Mouse (Mus musculus): ENCODE data around the gene Nup188.

Gene Nup188

DNA sequence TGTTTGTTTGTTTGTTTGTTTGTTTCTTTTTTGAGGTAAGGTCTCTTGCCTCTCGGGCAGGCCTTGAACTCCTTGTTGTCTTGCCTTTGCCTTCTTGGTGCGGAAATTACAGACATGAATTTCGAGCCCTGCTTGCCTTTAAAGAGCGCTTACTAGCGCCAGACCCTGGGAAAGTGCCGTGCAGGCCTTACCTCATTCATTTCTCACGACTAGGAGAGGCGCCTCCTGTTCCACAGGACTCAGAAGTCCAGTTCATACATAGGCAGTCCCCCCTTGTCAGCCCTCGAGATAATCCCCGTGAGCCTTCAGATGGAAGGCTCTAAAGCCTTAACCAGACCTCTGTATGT lies 803 bp downstream of the Nup188 start:
- DNase-seq: peak; percentile 38

DNA sequence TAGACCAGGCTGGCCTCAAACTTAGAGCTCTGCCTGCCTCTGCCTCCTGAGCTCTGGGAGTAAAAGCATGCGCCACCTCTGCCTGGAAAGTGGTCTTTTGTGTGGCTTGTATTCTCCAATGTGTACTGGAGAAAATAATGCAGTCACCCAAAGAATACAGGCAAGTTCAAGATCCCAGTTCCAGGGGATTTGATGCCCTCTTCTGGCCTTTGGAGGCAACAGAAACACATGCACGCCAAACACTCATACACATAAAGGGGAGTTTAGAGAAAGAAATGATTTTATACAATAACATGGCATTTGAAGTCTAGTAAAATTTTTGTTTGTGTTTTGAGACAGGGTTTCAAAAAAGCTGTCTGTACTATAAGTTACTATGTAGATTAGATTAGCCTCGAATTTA lies 13.3 kb downstream of the Nup188 start:
- no peak for DNase-seq

DNA sequence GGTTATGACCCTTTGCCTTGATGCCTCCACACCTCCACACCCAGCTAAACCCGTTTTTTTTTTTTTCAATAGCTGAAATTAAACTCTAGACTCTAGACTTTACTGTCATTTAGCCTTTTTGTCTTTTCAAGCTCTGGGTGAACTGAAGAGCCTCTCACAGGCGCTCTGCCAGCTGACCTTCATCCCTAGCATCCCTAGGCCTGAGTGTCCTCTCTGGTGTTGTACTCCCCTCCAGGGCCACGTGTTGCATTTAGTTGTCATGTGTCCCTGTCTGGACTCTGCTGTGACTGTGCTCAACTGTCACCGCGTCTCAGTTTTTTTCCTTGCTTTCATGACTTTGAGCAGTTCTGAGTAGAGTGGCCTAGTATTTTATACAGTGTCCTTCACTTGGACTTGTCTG lies 13.8 kb downstream of the Nup188 start:
- no peak for DNase-seq

DNA sequence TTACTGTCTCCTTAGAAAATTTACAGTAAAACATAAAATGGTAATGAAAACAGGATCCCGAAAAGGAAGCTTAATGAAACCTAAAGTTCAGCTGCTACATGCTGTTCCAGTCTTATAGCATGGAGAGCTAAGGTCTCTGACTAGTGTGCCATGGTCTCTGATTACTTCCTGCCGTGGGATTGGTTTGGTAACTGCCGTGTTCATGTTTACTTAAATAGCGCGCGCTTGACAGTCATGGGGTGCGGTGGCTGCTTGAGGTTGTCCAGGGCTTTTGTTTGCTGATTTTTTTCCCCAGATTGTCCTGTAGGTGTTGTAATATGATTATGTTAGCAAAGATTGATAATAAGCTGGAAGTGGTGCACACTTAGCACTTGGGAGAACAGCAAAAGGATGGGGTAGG lies 19.9 kb downstream of the Nup188 start:
- no peak for DNase-seq

DNA sequence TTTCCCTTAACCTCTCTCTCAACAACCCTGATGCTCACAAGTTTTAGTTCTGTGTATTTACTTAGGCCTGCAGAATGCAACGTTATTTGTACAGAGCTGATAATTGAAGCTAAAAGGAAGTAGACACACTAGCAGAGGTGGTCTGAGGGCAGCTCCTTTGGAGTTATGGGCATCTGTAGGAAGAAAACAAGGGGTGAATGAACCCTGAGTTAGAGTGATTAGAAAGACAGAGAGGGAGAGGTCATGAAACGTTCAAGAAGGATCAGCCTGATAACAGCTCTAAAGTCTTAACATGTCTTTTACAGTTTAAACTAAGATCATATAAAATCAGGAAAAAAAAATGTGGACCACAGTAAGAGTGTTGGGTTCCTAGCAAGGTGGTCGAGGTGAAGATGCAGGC lies 23.2 kb downstream of the Nup188 start:
- DNase-seq: no peak

DNA sequence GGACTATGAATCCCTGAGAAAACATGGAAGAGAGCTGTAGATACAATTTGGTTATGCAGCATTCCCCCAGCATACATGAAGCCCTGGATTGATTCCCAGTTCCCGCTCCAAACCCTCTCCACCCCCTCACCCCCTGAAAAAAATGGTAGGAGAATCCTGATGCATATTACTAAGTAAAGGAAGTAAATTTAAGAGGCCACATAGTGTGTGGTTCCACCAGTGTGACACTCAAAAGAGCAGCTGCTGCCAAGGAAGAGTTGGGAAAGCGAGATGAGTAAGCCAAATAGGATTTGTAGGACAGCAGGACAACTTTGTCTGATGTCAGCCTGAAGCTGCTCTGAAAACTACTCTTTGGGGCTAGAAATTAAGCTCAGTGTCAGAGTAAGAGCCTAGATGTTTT lies 25.3 kb downstream of the Nup188 start:
- DNase-seq: no peak

DNA sequence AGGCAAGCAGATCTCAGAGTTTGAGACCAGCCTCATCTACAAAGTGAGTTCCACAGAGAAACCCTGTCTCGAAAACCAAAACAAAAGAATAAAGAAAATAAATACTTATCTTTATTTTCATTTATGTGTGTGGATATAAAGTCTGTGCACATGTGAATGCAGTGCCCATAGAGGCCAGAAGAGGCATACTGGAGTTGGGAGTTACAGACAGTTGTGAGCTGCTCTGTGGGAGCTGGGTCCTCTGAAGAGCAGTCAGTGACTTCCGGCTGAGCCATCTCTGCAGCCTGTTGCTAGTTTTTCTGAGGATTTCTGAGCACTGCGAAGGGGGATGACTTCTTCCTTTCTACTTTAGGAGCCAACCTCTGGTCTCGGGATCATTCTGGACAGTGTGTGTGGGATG lies 29.9 kb downstream of the Nup188 start:
- DNase-seq: no peak

DNA sequence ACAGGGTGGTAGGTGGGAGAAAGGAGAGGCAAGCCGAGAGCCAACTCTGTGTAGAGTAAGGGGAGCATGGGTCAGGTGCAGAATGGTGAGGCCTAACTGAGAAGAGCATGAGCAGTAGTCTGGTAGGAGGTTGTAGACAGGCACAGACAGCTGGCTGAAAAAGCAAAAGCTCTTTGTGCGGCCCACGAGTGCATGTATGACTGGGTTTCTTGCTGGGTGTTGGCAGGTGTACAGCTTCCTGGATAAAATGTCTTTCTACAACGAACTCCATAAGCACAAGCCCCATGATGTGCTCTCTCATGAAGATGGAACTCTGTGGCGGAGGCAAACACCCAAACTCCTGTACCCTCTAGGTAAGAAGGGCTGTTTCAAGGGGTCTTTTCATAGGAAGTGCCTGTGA lies 30.8 kb downstream of the Nup188 start:
- no peak for DNase-seq

DNA sequence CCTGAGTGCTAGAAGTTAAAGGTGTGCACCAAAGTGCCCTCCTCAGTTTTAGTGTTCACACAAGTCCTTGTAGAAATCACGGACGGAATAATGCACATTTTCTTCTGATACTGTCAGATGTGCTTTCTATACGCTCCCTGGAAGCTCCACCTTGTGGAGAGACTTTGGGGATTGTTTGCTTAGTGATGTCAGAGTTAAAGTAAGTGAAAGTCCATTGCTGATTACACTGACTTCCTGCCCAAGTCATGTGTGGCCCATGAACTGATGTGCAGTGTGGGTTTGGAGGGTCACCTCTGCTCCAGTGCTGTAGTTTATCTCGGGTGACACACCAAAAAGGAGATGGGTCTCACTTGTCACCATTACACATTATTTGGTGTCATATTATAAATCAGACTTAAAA lies 33.1 kb downstream of the Nup188 start:
- no peak for DNase-seq

DNA sequence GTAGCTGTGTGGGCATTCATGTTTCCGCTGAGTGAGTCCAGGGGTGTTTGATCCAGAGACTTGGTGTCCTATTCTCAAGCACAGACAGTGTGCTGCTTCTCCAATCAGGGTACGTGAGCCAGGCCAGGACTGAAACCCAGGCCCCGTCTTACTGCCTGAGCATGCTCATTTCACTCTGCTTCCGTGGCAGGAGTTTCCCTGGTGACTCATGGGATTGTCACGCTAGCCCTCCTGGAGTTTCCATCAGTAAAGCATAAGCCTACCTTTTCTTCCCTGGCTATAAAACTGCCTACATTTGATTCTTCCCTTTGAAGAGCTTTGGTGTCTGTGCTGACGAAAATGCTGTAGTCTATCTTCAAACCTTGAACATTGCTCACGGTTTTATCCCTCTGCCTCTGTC lies 36.9 kb downstream of the Nup188 start:
- DNase-seq: no peak

DNA sequence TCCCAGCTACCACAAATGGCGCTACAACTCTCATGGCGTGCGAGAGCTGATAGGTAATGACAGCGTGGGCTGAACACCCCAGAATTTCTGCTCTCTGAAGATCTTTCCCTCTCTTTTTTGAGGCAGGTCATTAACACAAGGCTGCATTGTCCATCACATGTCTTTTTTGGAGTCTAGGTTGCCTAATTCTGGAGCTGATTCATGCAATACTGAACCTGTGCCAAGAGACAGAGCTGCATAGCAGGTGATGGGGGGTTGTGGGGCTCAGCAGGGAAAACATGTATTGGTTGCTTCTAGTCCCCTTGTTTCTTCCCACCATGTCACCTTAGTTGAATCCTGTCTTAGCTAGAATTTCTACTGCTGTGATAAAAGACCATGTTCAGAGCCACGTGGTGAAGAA lies 39.1 kb downstream of the Nup188 start:
- no peak for DNase-seq

DNA sequence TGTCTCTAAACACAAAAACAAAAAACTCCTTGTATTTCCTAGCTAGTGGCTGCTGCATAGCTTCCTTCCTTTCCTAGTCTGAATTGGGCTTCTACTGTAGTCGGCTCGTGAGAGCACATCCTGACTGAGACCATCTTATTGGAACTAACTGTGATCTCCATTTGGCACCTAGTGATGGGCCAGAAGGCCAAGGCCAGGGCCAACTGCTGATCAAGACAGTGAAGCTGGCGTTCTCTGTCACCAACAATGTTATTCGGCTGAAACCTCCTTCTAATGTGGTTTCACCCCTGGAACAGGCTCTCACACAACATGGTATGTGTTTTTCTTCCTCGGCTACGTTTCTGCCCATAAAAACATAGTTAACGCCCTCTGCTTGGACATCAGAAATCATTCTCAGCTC lies 41.1 kb downstream of the Nup188 start:
- DNase-seq: no peak

DNA sequence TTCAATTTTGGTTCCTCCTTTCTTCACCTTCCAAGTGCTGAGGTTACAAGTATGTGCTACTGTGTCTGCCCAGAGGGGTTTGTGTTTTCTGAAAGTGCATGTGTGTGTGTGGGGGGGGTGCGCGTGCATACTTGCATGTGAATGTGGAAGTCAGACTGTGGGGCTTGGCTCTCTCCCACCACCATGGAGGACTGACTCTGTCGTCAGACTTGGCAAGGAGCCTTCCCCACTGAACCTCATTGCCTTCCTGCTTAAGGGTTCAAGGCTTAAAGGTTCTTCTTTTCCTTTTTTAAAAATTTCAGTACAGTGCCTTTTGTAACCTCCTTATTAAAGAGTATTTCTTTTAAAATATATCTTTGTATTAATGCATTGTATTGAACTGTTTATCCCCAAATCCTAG lies 42.6 kb downstream of the Nup188 start:
- DNase-seq: no peak

DNA sequence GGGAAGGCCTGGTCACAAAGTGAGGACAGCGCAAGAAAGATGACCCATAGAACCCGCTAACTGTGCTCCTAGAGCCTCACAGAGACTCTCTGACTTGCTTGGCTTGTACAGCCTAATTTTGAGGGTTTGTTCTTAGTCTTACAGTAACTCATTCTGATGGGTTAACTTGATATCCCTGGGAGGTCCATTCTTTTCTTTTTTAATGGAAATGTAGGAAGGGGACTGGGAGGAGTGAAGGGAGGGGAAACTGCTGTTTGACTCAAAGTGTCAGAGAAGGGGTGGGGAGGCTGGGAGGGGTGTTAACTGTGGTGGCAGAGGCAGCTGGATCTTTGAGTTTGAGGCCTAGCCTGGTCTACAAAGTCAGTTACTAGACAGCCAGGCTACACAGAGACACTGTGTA lies 49.1 kb downstream of the Nup188 start:
- no peak for DNase-seq

DNA sequence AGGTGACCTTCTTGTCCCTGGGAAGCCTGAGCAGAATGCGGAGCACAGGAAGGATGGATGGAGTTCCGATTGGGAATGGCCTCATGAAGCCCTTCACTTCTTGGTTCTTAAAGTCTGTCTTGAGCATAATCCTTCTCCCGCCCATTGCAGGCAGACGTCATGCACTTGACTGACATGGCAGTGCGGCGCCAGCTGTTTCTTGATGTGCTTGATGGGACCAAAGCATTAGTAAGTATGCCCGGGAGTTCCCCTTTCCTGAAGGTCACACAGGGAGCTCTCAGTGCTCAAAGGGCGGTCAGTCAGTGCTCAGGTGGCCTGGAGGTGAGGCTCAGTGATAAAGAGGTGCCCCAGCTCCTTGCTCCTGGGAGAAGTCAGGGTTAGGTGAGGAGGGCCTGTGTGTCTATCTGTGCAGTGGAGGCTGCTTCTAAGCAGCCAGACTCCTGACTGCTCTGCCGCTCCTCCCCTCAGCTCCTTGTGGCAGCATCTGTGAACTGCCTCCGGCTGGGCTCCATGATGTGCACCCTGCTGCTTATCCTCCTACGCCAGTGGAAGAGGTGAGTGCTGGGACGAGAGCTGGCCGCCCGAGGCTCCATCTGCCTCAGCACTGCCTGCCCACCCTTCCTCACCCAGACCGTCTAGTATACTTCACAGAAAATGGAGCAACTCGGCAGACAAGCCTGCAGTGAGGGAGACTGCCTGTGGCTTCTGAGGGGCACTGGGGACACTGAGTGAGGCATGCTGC lies 50.1 kb downstream of the Nup188 start:
- DNase-seq: no peak

DNA sequence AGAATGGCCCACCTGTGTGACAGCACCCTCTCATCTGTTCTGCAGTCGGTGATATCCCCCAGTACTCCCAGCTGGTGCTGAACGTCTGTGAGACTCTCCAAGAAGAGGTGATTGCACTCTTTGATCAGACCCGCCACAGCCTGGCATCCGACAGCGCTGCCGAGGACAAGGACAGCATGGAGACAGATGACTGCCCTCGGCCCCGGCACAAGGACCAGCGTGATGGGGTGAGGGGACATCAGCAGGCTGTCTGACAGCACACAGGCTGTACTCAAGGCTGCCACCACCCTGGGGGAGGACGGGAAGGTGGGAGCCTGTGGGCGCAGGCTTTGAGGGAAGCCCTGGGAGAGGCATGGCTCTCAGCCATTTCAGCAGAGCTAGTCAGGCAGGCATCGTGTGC lies 51.0 kb downstream of the Nup188 start:
- no peak for DNase-seq

DNA sequence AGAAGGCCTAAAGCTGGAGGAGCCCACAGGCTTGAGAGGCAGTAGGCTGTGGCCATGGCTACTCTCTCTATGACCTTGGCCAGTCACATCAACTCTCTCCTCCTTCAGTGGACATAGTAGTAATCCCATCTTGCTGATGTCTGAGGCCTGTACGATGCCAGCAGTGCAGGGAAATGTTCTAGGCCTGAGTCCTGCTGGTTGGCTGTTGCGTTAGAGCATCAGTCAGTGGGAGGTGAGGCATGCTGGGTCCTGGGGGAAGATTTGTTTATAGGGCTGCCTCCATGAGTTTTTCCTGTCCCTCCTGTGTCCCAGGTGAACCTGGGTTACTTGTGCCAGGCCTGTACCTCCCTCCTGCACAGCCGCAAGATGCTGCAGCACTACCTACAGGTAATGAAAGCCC lies 55.9 kb downstream of the Nup188 start:
- DNase-seq: no peak

DNA sequence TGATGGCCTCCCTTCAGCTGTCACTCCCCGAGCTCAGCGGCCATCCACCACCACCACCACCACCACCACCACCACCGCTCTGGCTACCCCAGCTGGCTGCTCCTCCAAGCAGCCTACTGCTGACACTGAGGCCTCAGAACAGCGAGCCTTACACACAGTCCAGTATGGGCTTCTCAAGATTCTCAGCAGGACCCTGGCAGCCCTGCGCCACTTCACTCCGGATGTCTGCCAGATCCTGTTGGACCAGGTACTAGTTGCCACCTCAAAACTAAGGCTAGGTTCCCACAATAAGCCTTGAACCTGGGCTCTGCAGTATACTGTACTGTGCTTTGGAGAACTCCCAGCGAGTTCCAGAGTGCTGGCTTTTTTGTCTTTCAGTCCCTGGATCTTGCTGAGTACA lies 56.3 kb downstream of the Nup188 start:
- no peak for DNase-seq

DNA sequence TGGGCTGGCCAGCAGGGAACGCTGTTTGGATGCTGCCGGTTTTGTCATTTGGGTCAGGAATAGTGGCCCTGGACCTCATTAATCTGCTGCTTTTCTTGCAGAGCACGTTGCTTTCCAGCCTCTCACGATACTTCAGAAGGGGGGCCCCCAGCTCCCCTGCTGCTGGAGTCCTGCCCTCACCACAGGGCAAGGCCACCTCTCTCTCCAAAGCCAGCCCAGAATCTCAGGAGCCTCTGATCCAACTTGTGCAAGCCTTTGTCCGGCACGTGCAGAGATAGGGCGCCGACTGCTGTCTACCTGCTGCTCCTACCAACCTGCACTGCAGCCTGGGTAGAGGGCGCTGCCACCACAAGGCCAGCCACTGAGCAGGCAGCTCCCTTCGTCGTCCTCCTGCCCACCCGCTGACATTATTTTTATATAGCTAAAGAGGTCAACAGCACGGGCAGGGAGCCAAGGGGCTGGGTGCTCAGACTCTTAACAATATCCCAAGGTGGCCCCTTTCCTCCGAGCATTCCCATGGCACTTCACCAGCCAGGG lies 57.5 kb downstream of the Nup188 start:
- DNase-seq: no peak

DNA sequence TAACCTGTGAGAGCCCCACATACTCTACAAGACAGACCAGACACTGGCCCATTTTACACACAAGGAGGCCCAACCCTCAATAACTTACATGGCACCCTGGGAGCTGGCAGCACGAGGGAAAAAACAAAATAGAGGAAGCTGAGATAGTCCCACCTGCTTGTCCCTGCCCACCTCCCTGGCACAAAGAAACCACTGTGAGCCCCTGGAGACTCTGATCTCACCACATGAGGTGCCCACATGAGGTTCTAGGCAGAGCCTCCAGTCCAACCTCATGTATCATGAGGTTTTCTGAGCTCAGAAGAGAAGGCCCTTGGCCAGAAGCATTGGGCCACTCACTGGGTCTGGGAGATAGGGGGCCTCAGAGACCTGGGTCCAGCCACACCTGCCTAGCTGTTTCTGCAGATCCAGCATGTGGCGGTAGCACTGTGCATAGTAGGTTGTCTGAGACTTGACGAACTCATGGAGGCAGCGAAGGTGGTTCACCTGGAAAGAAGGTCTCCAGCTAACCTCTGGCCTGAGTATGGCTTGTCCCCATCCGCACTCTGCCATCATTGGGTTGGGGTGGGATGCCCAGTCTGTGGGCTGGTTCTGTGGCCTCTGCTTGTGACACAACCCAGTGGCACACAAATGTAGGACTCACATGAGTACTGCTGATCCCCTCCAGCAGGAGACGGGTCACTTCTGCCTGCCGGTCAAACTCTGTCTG lies 59.9 kb downstream of the Nup188 start:
- no peak for DNase-seq

DNA sequence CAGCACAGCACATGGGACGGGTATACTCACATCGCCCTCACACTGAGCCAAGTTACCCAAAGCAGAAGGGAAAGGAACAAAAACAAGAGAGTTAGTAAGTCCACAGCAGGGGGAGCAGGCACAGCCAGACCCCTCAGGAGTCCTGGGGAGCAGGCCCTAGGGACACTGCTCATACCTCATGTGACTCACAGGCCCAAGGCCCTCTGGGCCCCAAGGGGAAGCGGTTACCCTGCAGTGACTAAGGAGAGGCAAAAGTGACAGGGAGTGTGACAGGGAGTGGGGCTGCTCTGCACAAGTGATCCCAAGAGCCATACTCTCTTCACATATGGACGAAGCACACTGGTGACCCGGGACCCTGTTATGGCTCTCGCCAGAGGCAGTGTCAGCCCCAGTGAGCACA lies 63.0 kb downstream of the Nup188 start:
- DNase-seq: no peak

DNA sequence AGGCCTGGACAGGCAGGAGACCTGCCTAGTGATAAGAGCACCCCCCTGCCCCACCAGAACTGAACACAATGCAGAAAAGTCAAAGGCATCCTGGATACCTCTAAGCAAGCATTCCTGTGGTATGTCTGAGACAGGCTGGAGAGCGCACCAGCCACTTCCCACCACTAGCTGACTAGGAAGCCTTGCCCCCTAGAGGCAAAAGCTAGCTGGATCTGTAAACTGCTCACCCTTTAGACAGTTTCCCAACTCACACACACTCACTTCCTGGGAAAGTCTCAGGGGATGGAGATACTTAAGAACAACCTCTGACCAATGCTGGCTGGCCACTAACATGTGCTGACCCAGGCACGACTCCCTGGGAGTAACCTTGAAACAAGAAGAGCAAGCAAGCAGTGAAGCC lies 65.0 kb downstream of the Nup188 start:
- no peak for DNase-seq

DNA sequence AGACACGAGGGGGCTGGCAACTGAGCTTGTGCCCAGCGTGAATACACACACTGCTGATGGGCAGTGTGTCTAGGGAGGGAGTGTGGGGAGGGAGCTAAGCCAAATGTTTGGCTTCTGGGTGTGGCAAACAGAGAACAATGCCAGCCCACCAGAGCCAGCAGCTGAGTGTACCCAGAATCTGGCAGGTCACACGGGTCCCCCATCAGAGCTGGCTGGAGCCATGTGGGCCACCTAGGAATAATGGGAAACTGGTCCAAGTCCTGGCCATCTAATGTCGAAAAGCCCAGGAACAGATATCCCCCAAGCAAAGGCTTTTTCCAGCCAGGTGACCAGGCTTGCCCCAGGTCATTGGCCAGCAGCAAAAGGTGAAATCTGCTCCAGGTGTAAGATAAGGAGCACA lies 69.7 kb downstream of the Nup188 start:
- DNase-seq: no peak

DNA sequence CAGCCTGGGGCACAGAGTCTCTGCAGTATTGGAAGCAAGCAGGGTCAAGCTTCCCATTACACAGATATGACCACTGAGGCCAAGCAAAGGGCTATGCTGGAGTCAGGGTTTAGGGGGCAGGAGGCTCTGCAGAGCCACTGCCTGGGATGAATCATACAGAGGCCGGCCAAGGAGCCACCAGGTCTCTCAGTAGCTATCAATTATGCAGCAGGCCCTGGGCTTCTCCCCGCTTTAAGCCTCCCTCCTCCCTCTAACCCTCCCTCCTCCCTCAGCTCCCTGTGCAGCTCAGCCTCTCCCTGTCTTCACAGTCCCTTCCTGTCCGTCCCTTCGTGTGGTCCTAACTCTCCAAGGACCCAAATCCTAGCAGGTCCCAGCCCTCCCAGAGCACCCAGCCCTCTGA lies 70.1 kb downstream of the Nup188 start:
- no peak for DNase-seq

DNA sequence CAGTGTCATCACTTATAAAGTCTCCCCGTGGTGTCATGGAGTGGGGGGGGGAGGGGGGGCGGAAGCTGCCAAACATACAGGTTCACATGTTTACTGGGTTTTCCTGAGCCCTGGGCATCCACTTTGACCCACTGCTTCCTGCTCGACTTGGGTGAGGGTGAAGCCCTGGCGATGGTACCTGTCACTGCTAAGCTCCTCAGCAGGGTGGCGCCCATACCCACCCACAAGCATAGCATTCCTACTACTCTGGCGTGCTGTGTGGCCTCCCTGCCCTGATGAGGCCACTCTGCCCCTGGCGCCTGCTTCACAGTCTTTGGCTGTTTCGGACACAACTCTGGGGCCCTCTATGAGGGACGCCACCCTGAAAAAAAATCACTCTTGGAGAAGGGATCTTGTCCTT lies 70.7 kb downstream of the Nup188 start:
- DNase-seq: no peak
